Mouse (Mus musculus) lung, postnatal 10 days (tissue): ENCODE measurements around the gene Foxp1.

Experiments used
- DNase-seq: peaks from one replicate; pipeline ENCODE4 v3.0.0; 2021

Gene Foxp1

DNA sequence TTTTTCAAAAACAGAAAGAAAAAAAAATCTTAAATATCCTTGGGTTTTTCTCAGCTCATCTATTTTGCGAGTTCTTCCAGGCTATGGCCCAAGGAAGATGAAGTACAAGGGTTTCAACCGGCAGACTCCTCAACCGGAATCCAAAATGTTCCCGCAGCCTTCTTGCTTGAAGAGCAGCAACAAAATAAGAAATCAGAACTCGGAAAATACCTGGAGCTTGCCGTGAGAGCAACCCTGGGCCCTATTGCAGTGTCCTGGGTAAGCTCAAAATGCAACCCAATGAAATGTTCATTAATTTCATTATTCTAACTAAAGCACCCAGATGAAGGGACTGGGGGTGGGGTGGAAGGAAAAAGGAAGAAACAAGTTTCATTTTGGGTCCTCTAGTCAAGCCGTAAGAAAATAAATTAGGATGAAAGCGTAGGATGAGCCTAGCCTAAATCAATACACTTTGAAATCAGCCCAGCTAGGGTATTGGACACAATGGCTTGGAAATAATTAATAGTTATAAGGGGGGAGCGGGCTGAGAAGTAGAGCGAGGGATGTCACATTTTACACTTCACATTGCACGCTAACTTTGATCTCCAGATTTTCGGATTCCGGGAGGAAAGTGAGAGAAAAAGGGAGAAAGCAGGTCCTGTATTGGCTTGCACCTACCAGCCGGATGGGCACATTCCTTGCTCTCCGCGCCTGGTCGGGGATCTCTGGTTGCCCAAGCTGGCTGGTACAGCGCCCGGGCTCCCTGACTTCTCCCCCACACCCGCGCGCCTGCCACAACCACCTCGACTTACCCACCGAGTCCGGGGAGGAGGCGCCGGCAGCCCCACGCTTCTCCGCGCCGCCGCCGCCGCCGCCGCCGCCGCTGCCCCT is 2.5 kb downstream of the Foxp1 start:
- DNase-seq = peak; percentile 45

DNA sequence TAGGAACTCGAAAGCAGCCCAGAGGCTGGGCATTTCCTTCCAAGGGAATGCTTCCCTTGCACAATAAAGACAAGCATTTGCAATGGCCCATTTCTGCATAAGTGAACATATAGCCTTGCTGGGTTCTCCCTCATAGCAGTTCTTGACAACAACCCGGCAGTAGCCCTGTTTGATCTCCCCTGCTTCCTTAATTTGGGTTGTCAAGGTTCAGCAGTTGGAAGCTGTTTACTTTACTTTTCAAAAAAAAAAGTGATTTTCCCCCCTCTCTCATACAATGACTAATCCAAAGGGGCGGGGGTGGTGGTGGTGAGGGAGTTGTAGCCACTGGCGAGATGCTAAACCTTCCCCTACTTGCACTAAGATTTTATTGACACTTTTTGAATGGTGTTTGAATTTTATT is 3.5 kb downstream of the Foxp1 start:
- DNase-seq = no peak

DNA sequence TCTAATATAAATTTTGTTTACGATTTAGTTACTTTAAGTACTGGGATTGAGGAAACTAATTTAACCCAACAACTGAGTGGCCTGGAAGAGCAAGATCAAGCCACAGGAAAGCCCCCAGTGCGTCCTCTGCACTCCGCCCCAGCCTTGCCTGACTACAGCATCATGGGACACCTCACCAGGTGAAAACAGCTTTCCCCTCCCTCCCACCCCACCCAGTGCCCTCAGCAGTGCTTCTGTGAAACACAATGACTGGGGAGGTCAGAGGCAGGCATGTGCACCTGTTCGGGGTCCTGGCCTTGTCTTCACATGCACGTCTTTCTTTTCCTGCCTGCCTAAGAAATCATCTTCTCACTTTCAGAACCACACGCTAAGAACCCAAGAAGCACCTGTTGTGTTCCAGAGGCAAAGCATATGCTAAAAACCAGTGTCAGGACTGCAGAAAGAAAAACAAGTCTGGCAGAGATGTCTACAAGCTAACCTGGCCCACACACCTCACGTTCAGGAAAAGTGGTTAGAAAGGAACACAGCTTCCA is 6.8 kb downstream of the Foxp1 start:
- DNase-seq = no peak

DNA sequence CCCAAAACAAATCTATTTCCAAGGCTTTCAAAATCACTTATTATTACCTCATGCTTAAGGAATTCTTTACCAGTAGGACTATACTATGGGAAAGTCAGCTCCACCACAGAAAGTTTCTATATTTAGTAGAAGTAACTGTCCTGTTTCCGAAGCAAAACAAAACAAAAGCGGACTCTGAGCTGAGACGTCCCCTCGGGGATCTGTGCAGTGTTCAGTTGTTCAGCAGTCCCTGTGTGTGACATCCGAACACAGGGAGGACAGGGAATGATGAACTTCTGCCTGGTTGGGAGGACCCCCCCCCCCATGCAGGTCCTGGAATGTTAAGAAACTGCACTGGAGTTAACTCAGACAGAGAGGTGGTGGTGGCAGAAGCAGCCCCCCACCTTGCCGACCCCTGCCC is 10.7 kb downstream of the Foxp1 start:
- no peak for DNase-seq

DNA sequence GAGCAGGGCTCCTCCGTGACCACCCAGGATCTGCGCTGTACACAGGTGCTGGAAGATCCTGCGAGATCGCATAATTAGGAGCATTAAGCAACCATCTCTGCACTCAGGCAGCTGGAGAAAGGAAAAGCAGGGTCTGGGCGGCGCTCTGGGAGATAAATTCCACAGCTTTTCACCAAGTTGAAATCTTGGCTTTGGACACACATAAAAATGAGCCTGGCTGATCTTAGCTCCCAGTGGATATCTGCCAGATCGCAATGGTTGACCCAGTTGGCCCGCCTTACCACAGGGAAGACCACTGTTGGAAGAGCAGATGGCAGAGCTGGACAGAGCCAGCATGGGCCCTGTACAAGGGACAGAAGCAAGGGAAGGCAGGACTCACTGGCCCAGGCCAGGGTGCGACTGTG is 13.3 kb downstream of the Foxp1 start:
- peak; percentile 52 for DNase-seq

DNA sequence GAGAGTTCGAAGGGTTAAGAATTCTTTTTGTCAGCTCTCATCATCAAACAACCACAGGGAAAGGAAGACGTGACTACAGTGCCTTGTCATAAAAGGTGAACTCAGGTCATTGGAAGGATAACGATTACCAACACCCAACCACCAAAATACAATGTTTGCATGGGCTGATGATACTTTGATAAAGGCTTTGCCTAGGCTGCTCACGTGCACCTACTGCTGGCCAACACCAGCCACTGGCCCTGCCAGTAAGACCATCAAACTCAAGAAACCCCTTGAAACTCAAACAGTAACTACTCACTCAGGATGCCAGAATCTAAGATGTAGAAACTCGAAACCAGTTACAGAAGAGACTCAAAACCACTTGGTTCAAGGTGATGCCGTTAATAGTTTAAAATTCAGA is 15.7 kb downstream of the Foxp1 start:
- DNase-seq = no peak

DNA sequence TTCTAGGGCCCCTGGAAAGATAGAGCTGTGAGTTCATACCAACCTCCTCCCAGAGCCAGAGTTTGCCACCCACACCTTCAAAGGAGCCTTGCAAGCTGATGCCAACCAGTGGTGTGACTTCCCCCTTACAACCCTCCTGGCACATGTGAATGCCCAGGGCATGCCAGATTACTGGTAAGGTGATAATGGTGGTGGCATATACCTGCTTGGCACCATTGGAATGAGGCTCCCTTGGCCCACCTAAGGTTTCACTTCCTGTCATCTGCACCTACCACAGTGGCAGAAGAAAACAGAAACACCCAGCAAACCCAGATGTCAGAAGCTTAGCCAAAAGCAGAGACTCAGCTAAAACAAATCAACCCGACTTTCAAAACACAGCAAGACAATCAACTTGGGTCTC is 18.8 kb downstream of the Foxp1 start:
- no peak for DNase-seq

DNA sequence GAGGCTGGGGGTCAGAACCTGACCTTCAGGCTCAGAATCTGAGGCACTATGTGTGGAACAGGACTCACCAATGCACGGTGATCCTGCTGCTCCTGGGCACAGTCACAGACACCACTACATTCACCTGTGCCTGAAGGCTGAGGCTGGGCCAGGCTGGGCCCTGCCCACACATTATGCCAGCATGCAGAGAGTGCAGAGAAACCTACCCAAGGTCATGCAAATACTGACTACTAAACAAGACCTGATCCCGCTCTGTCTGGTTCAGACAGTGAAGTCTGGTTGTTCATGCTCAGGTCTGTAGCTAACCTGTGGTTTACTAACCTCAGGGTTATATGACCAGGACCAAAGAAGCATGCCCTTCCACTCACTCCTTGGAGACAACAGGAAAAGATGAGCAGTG is 19.8 kb downstream of the Foxp1 start:
- no peak for DNase-seq

DNA sequence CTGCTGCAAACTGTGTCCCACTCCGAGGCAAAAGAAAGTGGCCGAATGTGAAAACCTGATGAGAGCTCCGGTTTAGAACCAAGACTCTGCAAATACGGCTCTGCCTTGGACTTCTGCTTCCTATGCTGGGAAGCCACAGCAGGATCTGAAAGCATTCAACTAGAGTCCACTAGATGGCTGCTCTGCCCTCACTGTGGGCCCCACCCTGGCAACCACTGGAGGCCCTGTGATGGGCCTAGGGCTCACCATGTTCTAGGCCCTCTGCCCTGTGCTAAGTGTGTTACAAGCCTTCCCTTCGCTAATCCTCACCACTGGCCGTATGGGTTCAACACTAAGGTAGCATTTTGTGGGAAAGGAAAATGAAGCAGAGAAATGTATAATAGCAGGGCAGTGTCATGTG is 20.2 kb downstream of the Foxp1 start:
- DNase-seq = no peak

DNA sequence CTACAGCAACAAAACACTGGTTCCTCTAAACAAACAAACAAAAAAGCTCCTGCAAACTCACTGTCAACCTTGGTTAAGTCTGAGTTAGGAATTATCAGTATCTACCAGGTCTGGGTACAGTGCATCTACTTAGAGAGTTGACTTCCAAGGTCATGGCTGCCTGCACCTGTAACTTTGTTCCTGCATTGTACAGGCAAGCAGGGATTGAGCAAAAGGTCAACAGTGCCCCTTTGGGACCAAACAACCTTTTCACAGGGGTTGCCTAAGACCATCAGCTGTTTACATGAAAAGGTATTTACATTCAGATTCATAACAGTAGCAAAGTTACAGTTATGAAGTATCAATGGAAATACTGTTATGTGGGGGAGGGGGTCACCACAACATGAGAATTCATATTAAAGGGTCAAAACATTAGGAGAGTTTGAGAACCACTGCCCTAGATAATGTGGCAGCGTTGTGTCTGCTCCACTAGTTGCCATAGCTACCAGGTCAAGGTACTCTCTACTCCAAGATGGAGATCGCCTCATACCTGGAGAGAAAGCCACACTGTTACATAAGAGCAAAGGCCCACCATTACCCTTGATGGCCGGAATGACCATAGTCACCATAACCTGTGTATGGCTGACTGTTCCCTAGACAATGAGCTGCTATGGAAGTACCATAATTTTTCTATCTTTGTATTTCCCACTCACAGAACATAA is 21.8 kb downstream of the Foxp1 start:
- DNase-seq = no peak

DNA sequence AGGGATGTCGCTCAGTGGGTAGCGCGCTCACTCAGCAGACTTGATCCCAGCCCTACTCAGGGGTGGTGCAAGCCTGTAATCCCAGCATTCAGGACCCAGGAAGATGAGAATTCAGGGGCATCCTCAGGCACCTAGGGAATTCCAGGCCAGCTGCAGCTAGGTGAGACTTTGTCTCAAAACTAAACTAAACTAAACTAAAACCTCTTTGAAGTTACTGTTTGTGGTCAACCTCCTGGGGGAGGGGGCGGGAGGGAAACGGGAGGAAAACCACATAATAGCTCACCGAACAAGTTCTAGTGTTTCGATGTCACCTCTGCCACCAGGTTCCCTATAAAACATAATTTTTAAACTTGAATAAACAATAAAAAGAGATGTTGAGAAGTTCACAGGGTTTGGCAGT is 24.4 kb downstream of the Foxp1 start:
- DNase-seq = no peak

DNA sequence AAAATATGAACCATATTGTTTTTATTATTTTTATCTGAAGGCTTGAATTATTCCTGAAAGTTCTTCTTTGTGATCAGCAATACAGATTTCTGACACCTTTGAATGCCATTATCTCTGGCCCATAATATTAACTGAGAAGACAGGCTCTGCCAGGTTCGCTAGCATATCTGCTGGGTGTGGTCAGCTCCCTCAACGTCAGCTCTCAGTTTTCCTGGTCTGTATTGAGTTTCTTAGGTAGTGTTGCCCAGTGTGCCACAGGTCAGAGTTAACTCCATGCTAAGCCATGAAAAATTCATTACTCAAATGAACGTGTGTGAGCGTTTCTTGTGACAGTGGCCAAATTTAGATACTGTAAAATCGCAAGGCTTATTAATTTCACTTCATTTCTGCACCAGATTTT is 26.4 kb downstream of the Foxp1 start:
- no peak for DNase-seq

DNA sequence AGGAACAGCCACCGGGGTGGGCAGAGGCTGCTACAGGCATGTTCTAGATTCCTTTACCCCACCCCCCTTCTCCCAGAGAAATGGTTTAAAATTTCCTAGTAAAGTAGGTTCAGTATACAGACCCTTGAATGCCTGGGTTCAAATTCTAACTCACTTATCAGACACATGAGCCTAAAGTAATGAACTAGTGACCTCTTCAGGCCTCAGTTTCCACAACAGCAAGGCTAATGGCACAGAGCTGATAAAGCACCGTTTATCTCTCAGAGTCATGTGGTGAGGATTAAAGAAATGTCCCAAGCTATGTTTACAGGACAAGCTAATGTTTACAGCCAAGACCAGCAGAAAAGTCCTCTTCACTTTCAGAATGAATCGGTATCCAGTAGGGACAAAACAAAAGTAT is 29.6 kb downstream of the Foxp1 start:
- DNase-seq = no peak

DNA sequence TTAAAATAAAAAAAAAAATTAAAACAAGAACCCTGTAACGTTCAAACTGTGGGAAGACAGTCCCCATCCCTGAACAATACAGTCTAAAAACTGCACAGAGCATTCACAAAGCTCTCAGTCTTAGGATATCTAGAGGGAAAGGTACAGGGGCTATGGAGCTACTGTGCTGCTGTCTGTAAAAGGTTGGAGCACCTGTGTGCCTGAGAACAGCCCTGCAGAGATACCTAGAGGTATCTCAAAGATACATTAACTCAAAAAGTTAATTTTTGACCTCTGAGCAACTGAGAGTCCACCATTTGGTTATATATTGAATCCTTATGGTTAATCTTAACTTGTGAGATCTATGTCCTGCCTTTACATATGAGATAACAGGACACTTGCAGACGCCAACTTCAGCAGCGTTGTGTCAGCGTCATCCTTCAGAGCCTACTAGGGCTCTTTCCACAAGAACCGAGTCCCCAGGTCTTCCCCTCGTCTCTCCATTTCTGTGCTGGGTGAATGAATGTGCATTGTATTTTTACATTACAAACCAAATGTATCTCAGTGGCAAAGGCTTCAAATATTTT is 30.5 kb downstream of the Foxp1 start:
- no peak for DNase-seq

DNA sequence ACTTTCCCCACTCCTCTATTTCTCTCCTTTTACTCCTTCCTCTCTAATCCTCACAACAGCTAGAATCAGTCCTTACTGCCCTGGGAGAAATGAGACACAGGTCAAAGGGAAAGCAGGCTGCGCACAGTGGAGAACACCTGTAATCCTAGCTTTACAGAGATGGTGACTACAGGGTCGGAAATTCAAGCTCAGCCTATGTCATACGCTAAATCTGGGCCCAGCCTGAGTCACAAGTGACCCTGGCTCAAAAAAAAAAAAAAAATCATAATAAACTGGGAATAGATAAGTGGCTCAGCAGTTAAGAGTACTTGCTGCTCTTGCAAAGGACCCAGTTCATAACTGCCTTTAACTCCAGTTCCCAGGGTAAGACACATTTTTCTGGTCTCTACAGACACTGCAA is 31.4 kb downstream of the Foxp1 start:
- DNase-seq = no peak

DNA sequence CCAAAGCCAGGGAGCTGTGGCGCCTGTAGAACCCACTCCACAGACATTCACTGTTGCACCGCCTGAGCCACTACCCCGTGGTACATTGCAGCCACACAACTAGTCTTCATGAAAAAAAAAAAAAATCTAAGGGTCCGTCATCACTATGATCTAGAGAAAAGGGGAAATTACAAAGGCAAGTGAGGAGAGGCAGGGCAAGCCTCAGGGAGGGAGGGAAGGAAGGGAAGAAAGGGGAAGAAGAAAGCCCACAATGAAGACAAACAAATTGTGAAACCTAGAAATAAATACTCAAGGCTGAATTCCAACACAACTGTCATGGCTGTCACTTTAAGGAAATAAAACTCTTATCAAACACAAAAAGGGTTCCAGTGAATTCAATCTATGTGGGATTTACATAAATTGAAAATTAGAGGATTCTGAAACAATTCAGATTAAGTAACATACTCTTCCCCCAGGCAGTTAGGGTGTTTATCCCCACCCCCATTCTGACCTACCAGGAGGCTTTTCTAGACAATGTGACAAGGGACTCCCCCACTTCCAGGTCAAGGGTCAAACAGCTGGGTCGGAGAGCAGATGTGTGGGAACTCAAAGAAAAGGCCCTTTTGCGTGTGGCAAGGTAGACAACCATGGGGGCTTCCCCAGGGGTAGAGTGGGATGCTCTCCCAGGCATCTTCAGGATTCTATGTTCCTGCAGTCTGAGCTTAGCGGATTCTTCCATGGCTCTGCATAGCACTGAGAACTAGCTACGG is 32.4 kb downstream of the Foxp1 start:
- DNase-seq = no peak

DNA sequence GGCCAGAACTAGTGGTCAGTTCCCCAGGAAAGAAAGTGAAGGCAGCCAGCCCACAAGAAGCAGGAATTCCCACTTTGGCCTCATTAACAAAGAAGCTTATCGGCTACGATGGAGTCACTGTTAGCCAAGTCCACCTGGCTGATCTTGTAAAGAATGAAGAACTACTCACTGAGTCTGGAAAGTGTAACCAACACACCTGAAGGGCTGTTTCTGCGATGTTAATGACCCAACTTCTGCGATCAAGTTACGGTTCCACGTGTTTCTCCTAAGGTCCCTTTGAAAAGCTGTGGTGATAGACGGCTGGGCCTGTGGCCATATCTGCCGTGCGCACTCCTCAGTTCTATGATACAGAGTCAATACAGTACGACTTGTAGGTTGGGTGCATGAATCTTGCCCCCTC is 33.1 kb downstream of the Foxp1 start:
- DNase-seq = no peak

DNA sequence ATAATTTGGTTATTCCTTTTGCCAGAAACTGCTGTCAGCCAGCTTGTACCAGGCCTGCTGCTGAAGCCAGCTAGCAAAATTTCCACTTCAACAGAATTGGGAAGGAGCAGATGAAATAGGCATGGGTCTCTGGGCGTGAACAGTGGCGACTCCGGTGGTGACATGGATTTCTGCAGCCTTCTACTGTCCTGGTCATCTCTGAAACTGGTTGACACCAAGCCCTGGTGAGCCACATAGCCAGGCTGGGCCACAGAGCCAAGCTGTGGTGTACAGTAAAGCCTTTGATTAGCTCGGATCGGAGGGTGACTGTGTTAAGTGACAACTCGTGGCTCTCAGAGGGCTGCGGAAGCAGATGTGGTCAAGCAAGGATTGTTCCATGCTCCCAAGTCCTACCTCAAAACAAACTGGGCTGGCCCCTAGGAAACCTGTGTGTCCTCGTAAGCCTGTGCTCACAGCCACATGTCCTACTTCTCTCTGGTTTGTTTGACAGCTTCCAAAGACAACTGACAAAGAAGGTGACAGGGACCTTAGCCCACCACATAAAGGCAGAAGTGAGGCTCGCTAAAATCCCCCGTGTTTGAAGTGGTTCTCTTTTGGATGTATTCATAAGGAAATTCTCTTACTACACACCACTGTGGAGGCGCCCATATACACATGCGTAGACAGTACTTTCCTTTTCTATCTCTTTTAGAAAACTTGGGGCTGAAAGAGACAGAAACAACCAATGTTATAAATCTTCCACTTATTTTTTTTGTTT is 36.5 kb downstream of the Foxp1 start:
- peak; percentile 56 for DNase-seq

DNA sequence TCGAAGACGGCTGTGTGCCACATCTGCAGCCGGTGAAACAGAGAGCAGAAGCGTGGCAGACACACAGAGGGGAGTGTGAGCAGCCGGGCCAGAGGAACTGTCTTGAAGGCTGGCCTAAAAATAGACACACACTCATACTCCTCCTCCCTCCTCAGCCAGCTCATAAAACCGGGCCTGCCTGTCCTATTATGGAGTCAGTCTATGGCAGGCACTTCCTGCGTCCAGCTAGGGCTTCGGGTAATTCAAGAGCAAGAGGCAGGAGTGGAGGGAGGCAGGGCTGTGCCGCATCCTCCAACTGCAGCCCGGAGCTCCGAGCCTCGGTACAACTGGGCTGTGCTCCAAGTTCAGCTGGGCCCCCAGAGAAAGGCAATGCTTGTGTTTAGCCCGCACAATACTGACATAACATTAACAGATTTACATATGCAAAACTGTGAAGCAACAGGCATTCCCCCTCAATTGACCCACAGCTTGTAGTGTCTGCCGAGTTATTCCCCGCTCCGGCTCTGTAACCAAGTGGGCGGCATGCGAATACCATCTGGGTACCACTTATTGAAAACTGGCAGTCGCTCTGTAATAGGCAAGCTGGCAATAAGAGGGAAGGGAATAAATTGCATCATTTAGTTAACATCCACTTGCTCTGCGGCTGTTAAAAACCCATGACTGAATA is 37.2 kb downstream of the Foxp1 start:
- peak; percentile 85 for DNase-seq

DNA sequence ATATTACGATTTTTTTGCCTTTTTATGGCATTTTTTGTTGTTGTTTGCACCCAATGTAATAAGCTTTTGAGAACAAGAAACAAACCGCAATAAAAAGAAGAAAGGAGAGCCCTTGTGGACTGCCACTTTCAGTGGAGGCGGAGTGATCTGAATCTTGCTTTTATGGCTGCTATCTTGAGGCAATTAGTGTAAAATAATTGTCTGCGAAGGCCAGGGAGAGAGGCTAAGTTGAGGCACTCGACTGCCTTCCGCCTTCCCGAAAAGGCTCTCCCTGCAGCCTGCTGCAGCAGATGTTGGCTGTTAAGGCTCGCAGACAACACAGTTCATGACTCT is 37.7 kb downstream of the Foxp1 start:
- no peak for DNase-seq

DNA sequence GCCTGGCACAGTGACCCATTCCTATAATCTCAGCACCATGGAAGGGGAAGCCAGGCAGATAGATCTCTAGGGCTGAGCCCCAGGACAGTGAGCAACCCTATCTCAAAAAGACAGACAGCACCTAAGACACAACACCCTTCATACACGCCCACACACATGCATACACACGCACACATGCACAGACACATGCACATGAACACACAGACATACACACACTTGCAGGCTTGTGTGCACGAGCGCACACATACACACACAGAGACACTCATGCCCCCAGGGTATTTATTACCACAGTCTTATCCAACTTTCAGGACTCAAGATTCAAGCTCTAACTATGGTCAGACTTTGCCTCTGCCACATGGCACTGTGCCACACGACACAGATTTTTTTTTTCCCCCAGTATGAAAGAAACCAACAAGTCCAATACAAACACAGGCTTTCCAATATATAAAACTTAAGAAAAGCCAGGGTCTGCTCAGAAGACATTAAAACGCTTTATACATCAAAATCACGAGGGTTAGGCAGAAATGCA is 38.3 kb downstream of the Foxp1 start:
- DNase-seq = no peak

DNA sequence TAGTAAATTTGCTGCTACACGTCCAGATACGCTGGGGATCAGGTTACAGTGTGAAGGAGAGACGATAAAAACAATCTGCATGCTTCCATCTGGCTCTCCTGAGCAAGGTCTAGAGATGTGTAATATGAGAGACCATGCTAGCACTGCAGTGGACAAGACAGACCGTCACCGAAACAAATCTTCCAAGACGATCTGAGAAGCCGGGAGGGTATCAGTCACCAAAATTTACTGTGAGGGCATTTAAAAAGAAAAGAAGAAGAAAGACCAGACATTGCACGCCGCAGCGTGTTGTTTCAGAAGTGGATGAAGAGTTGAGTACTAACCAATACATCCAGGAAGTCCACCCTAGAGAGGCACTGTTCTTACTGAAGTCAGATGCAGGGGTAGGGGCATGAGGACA is 39.0 kb downstream of the Foxp1 start:
- DNase-seq = no peak
